Mouse (Mus musculus) hindbrain, embryonic 16.5 days (tissue): ENCODE measurements at regions not wholly inside any gene's neighbourhood (a gene's known extent, or its start where the extent isn't known, plus 50 kb on each side); places are given as distances from the start of the nearest gene placed in this dataset.

Experiments used
- ATAC-seq: fragments of 200-750 bp; cut with Nextera tagmentation; 2 replicates; pipeline ENCODE4 v1.8.0; 2017; ENCODE audit warnings: moderate TSS enrichment, moderate library complexity
- H3K27ac ChIP-seq: fragments of 300-500 bp; sonication (generic); 2 replicates; pipeline ENCODE4 v1.5.1; 2014; ENCODE audit warnings: low read depth, mild to moderate bottlenecking, control low read depth, low read length, moderate library complexity
- H3K27me3 ChIP-seq: fragments of 300-500 bp; sonication (generic); replicated peaks from 2 replicates; pipeline ENCODE4 v1.6.1; 2014; ENCODE audit warnings: low read length; ENCODE audit not compliant: control insufficient read depth, insufficient read depth
- H3K36me3 ChIP-seq: fragments of 300-500 bp; sonication (generic); 2 replicates; pipeline ENCODE4 v1.6.1; 2014; ENCODE audit warnings: mild to moderate bottlenecking, low read length, moderate library complexity, mixed read lengths; ENCODE audit not compliant: control insufficient read depth, insufficient read depth
- H3K4me1 ChIP-seq: fragments of 300-500 bp; sonication (generic); 2 replicates; pipeline ENCODE4 v1.6.1; 2014; ENCODE audit warnings: low read depth, low read length; ENCODE audit not compliant: control insufficient read depth, insufficient read depth
- H3K4me2 ChIP-seq: fragments of 300-500 bp; sonication (generic); 2 replicates; pipeline ENCODE4 v1.6.1; 2014; ENCODE audit warnings: mild to moderate bottlenecking, low read length, control low read depth, moderate library complexity
- H3K4me3 ChIP-seq: fragments of 300-500 bp; sonication (generic); 2 replicates; pipeline ENCODE4 v1.5.1; 2014; ENCODE audit warnings: mild to moderate bottlenecking, low read length, control low read depth, moderate library complexity
- H3K9ac ChIP-seq: fragments of 300-500 bp; sonication (generic); 2 replicates; pipeline ENCODE4 v1.6.1; 2014; ENCODE audit warnings: low read depth, mild to moderate bottlenecking, control low read depth, low read length, moderate library complexity
- H3K9me3 ChIP-seq: fragments of 300-500 bp; sonication (generic); 2 replicates; pipeline ENCODE4 v1.6.1; 2014; ENCODE audit warnings: mild to moderate bottlenecking, low read length, moderate library complexity; ENCODE audit not compliant: control insufficient read depth
- WGBS: fragments of 180-500 bp; shearing (Covaris S2); extraction: QIAGEN DNeasy Blood & Tissue Kit; methylation state at CpG from one replicate; pipeline ENCODE4 v1.1.7; 2014; 5-methylcytosine and 5-hydroxymethylcytosine counted together

- no peak for ATAC-seq
Measured at GRCm38 (mm10) chr10:117953026-117953711, 107.3 kb upstream of the Rap1b start.

GRCm38 (mm10) chr10:117956174-117956950, 110.5 kb upstream of the Rap1b start:
- ATAC-seq: no peak
- WGBS: 76% methylated on average over 17 of the region's 17 CpGs
- Histone ChIP-seq H3K27ac (no peak overlapping the region), H3K9ac (no peak overlapping the region), H3K4me3 (no peak overlapping the region), H3K36me3 (no peaks in the 10 kb centered on the region), H3K4me2 (no peak overlapping the region), H3K4me1 (no peaks in the 10 kb centered on the region), H3K27me3 (no peaks in the 10 kb centered on the region), H3K9me3 (no peaks in the 10 kb centered on the region)

More at GRCm38 (mm10) chr10:117953026-117953711, 107.3 kb upstream of the Rap1b start:
- H3K27ac ChIP-seq: no peak overlapping the region
- no peaks in the 10 kb centered on the region for H3K4me1 ChIP-seq
- H3K9ac ChIP-seq: no peak overlapping the region
- H3K27me3 ChIP-seq: no peaks in the 10 kb centered on the region
- WGBS: 22% methylated on average over 12 of the region's 12 CpGs
- H3K36me3 ChIP-seq: no peaks in the 10 kb centered on the region
- no peak overlapping the region for H3K4me2 ChIP-seq
- H3K4me3 ChIP-seq: no peak overlapping the region
- H3K9me3 ChIP-seq: no peaks in the 10 kb centered on the region

GRCm38 (mm10) chr10:117974706-117975105, 128.9 kb upstream of the Rap1b start:
- 62% methylated on average over 6 of the region's 6 CpGs for WGBS
- Histone ChIP-seq H3K4me2 (no peak overlapping the region), H3K4me3 (no peak overlapping the region), H3K9me3 (no peaks in the 10 kb centered on the region), H3K9ac (no peak overlapping the region), H3K27ac (no peak overlapping the region), H3K36me3 (no peaks in the 10 kb centered on the region), H3K4me1 (no peaks in the 10 kb centered on the region), H3K27me3 (no peaks in the 10 kb centered on the region)
- ATAC-seq: no peak

- 91% methylated on average over 1 of the region's 1 CpGs for WGBS
- H3K27me3 ChIP-seq: no peaks in the 10 kb centered on the region
- H3K4me3 ChIP-seq: no peak overlapping the region
- no peaks in the 10 kb centered on the region for H3K9me3 ChIP-seq
- no peak overlapping the region for H3K9ac ChIP-seq
- H3K4me2 ChIP-seq: no peak overlapping the region
- no peaks in the 10 kb centered on the region for H3K4me1 ChIP-seq
- no peak overlapping the region for H3K27ac ChIP-seq
- H3K36me3 ChIP-seq: no peaks in the 10 kb centered on the region
- no peak for ATAC-seq
Measured at GRCm38 (mm10) chr10:117975467-117975866, 129.6 kb upstream of the Rap1b start.

GRCm38 (mm10) chr10:117979091-117979490, 133.3 kb upstream of the Rap1b start:
- Histone ChIP-seq H3K27ac (no peak overlapping the region), H3K36me3 (no peaks in the 10 kb centered on the region), H3K9me3 (no peaks in the 10 kb centered on the region), H3K4me2 (no peak overlapping the region), H3K27me3 (no peaks in the 10 kb centered on the region), H3K4me1 (no peaks in the 10 kb centered on the region), H3K9ac (no peak overlapping the region), H3K4me3 (no peak overlapping the region)
- no peak for ATAC-seq
- 88% methylated on average over 4 of the region's 4 CpGs for WGBS

GRCm38 (mm10) chr10:117982611-117983210, 136.9 kb upstream of the Rap1b start:
- Histone ChIP-seq H3K4me2 (no peak overlapping the region), H3K9me3 (no peaks in the 10 kb centered on the region), H3K27me3 (no peaks in the 10 kb centered on the region), H3K27ac (peak overlapping the region; percentile 26; the same call in 1 of the 2 replicates), H3K4me1 (no peaks in the 10 kb centered on the region), H3K36me3 (no peaks in the 10 kb centered on the region), H3K9ac (no peak overlapping the region), H3K4me3 (no peak overlapping the region)
- WGBS: 36% methylated on average over 8 of the region's 8 CpGs
- ATAC-seq: no peak

- ATAC-seq: no peak
- Histone ChIP-seq H3K27ac (no peak overlapping the region), H3K36me3 (no peaks in the 10 kb centered on the region), H3K4me3 (no peak overlapping the region), H3K9ac (no peak overlapping the region), H3K9me3 (no peaks in the 10 kb centered on the region), H3K27me3 (no peaks in the 10 kb centered on the region), H3K4me1 (no peaks in the 10 kb centered on the region), H3K4me2 (no peak overlapping the region)
- WGBS: 81% methylated on average over 8 of the region's 8 CpGs
Measured at GRCm38 (mm10) chr10:117983271-117983670, 137.4 kb upstream of the Rap1b start.

GRCm38 (mm10) chr10:117984784-117985602, 139.2 kb upstream of the Rap1b start:
- Histone ChIP-seq H3K27me3 (no peaks in the 10 kb centered on the region), H3K9me3 (no peaks in the 10 kb centered on the region), H3K4me3 (no peak overlapping the region), H3K27ac (no peak overlapping the region), H3K9ac (no peak overlapping the region), H3K36me3 (no peaks in the 10 kb centered on the region), H3K4me1 (no peaks in the 10 kb centered on the region), H3K4me2 (no peak overlapping the region)
- no peak for ATAC-seq
- WGBS: 79% methylated on average over 15 of the region's 15 CpGs
